Mouse (Mus musculus) limb, embryonic 15.5 days (tissue): ENCODE data around the gene Kri1. TPM values are rescaled to one million over a fixed set of nuclear protein-coding genes. Genes with fewer than 3 reads are reported as not detected.
"Not testable (repeated sequence)": the region's sequence is repeated elsewhere in the genome, so short reads cannot be mapped to it uniquely, and the experiment has no call there.

ENCODE experiments used
- ATAC-seq: fragments of 200-750 bp; cut with Nextera tagmentation; 2 replicates; pipeline ENCODE4 v1.8.0; 2017; ENCODE audit warnings: low read depth, moderate TSS enrichment; ENCODE audit not compliant: insufficient number of reproducible peaks, low FRiP score, low TSS enrichment
- H3K27ac ChIP-seq: fragments of 300-500 bp; sonication (generic); 2 replicates; pipeline ENCODE4 v1.5.1; 2015; ENCODE audit warnings: moderate library complexity, mild to moderate bottlenecking, inconsistent platforms
- H3K27me3 ChIP-seq: fragments of 300-500 bp; sonication (generic); 2 replicates; pipeline ENCODE4 v1.6.1; 2015; ENCODE audit warnings: inconsistent platforms
- H3K36me3 ChIP-seq: fragments of 300-500 bp; sonication (generic); 2 replicates; pipeline ENCODE4 v1.6.1; 2015; ENCODE audit warnings: inconsistent platforms
- H3K4me1 ChIP-seq: fragments of 300-500 bp; sonication (generic); 2 replicates; pipeline ENCODE4 v1.6.1; 2015; ENCODE audit warnings: inconsistent platforms
- H3K4me2 ChIP-seq: fragments of 300-500 bp; sonication (generic); 2 replicates; pipeline ENCODE4 v1.6.1; 2015; ENCODE audit warnings: mild to moderate bottlenecking, inconsistent platforms
- H3K4me3 ChIP-seq: fragments of 300-500 bp; sonication (generic); 2 replicates; pipeline ENCODE4 v1.5.1; 2015; ENCODE audit warnings: mild to moderate bottlenecking, inconsistent platforms
- H3K9ac ChIP-seq: fragments of 300-500 bp; sonication (generic); 2 replicates; pipeline ENCODE4 v1.6.1; 2015; ENCODE audit warnings: inconsistent platforms
- H3K9me3 ChIP-seq: fragments of 300-500 bp; sonication (generic); 2 replicates; pipeline ENCODE4 v1.6.1; 2016; ENCODE audit warnings: inconsistent platforms
- WGBS: fragments of 180-500 bp; shearing (Covaris S2); methylation state at CpG from one replicate; pipeline ENCODE4 v1.1.7; 2015; 5-methylcytosine and 5-hydroxymethylcytosine counted together
- polyA plus RNA-seq: library from polyadenylated mRNA; unstranded; fragments of >200 nt; fragmentation: Nextera tagmentation; extraction: Ambion mirVana; gene quantifications from 2 replicates; pipeline ENCODE4 v1.2.1, GENCODE M21; 2015

Kri1 gene
- polyA plus RNA-seq, 1 experiment from 2014 or later = 18.4 TPM

DNA sequence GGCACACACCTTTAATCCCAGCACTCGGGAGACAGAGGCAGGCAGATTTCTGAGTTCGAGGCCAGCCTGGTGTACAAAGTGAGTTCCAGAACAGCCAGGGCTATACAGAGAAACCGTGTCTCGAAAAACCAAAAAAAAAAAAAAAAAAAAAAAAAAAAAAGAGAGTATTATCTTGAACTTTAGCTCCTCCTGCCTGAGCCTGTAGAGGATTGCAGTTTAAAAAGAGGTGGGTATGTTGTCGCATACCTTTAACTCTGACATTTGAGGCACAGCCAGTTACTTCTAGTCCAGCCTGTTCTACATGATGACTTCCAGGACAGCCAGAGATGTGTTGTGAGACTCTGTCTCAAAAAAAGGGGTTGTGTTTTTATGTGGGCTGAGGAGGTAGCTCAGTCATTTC lies 18.2 kb downstream of the Kri1 start:
- not testable (repeated sequence) for ATAC-seq, H3K9ac ChIP-seq, H3K27ac ChIP-seq, H3K9me3 ChIP-seq, H3K4me2 ChIP-seq, H3K4me3 ChIP-seq, H3K27me3 ChIP-seq
- Histone ChIP-seq H3K4me1 (peaks cover 20% of the 10 kb centered on the region), H3K36me3 (peaks cover 74% of the 10 kb centered on the region)
- 68% methylated on average over 5 of the region's 5 CpGs for WGBS

- H3K9ac ChIP-seq = no peak overlapping the region
- peaks cover 61% of the 10 kb centered on the region for H3K36me3 ChIP-seq
- H3K27me3 ChIP-seq = no peaks in the 10 kb centered on the region
- H3K4me1 ChIP-seq = peaks cover 25% of the 10 kb centered on the region
- WGBS = 90% methylated on average over 16 of the region's 16 CpGs
- H3K27ac ChIP-seq = no peak overlapping the region
- H3K4me3 ChIP-seq = no peak overlapping the region
- no peaks in the 10 kb centered on the region for H3K9me3 ChIP-seq
- H3K4me2 ChIP-seq = no peak overlapping the region
- ATAC-seq = no peak
Measured at GRCm38 (mm10) chr9:21268305-21268704, 19.5 kb downstream of the Kri1 start.

DNA sequence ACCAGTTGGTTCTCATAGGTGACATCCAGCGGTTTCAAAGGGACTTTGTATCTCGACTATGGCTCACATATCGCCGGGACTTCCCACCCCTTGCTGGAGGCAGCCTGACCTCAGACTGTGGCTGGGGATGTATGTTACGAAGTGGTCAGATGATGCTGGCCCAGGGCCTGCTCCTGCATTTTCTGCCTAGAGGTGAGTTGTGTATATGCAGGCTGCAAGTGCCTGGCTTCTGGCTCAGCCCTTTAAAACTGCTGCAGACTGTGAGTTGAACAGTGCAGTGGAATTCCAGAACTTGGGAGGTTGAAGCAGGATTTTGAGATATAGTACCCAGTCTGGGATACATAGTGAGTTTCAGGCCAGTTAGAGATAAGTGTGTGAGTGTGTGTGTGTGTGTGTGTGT lies 20.9 kb downstream of the Kri1 start:
- Histone ChIP-seq H3K4me1 (peaks cover 25% of the 10 kb centered on the region), H3K27ac (no peak overlapping the region), H3K9ac (no peak overlapping the region), H3K4me3 (no peak overlapping the region), H3K27me3 (no peaks in the 10 kb centered on the region), H3K9me3 (no peaks in the 10 kb centered on the region), H3K36me3 (peaks cover 47% of the 10 kb centered on the region), H3K4me2 (no peak overlapping the region)
- 90% methylated on average over 5 of the region's 5 CpGs for WGBS
- ATAC-seq = no peak

DNA sequence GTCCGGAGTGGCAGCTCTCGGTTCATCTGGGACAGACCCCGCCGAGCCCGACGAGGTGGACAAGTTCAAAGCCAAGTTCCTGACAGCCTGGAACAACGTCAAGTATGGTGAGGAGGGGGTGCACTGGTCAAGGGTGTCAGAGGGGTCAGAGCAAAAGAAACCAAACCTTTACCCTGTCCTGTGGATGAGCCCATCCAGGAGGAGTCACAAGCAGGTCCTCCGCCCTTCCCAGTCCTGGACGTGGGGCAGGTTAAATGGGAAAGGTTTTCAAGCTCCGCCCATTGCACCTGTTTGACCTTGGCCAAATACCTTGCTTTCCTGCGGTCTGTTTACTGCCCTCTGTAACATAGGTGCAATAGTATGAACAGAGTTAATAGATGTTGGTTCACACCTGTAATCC lies 22.2 kb downstream of the Kri1 start:
- ATAC-seq = no peak

GRCm38 (mm10) chr9:21265000-21265561 lies 22.7 kb downstream of the Kri1 start, which contains the start of gene Atg4d:
Atg4d (plus strand) TSS chr9:21265293.
- peak within 1 kb of the TSS; percentile 90 for H3K27ac ChIP-seq
- under 1% methylated on average over 49 of the region's 49 CpGs for WGBS

More for the DNA sequence above, 22.2 kb downstream of the Kri1 start:
- Histone ChIP-seq H3K27me3 (no peaks in the 10 kb centered on the region), H3K27ac (peak overlapping the region; percentile 90), H3K4me1 (peaks cover 25% of the 10 kb centered on the region), H3K9ac (peak overlapping the region; percentile 82), H3K9me3 (no peaks in the 10 kb centered on the region), H3K36me3 (peaks cover 34% of the 10 kb centered on the region), H3K4me2 (peak overlapping the region; percentile 81), H3K4me3 (peak overlapping the region; percentile 95)
- 5% methylated on average over 11 of the region's 11 CpGs for WGBS

DNA sequence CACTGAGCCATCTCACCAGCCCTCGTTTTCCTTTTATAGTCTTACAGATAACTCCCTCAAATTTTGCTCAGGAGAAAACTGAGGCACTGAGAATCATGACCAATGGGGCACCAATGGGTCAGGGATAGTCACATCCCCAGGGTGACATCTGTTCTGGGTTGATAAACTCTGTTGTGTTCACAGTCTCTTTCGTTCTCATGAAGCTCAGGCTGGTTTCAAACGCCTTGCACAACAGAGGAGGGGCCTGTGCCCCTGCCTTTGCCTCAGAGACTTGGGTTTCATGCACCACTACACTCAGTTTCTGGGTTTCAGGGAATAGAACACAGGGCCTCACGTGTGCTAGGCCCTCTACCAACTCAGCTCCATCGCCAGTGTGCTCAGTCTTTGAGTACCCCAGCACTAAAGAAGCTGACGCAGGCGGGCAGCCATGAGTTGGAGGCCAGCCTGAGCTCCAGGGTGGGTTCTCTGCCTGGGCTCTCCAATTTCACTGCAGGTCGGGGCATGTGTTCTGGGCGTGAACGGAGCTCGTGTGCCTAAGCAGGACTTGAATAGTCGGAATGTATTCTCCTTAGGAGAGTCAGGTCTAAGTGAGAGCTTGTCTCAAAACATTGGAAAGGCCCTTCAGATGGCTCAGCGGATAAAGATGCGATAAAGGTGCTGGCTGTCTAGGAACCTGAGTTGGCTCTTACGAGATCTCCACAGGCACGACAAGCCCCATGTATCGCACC lies 23.3 kb downstream of the Kri1 start:
- Histone ChIP-seq H3K27ac (peak overlapping the region; percentile 90), H3K4me1 (peaks cover 25% of the 10 kb centered on the region), H3K4me3 (peak overlapping the region; percentile 95), H3K9me3 (no peaks in the 10 kb centered on the region), H3K9ac (peak overlapping the region; percentile 40; the same call in 1 of the 2 replicates), H3K4me2 (peak overlapping the region; percentile 81), H3K36me3 (peaks cover 24% of the 10 kb centered on the region), H3K27me3 (no peaks in the 10 kb centered on the region)
- ATAC-seq = peak; percentile 49; the same call in 1 of the 2 replicates
- WGBS = 15% methylated on average over 17 of the region's 17 CpGs

More at GRCm38 (mm10) chr9:21265000-21265561, 22.7 kb downstream of the Kri1 start, which contains the start of gene Atg4d:
- Histone ChIP-seq H3K9me3 (no peaks in the 10 kb centered on the region), H3K27me3 (no peaks in the 10 kb centered on the region), H3K4me3 (peak within 1 kb of the TSS; percentile 95), H3K9ac (peak within 1 kb of the TSS; percentile 82), H3K4me1 (peaks cover 25% of the 10 kb centered on the region), H3K36me3 (peaks cover 29% of the 10 kb centered on the region), H3K4me2 (peak within 1 kb of the TSS; percentile 81)
- peak; percentile 98 for ATAC-seq

DNA sequence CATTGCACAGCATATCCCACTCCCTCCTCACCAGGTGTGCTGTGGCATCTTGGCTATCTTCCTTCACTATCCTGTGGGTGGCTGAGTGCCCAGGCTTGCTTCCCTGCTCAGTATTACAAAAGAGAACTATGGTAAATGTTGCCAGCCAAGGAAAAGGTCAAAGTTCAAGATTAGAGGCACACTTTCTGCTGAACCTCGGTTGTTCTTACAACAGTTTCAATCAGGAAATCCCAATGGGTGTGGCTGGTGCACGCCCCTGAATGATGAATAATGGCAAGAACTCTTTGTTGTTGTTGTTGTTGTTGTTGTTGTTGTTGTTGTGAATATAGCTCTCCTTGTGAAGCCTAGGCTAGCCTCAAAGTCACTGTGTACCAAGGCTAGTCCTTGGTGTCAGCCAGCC lies 25.9 kb downstream of the Kri1 start:
- Histone ChIP-seq H3K27me3 (no peaks in the 10 kb centered on the region), H3K4me1 (peaks cover 23% of the 10 kb centered on the region), H3K9me3 (no peaks in the 10 kb centered on the region), H3K27ac (no peak overlapping the region), H3K4me2 (no peak overlapping the region), H3K36me3 (0 out of 2 replicates have a peak, but pooled peaks cover 2% of the 10 kb centered on the region), H3K4me3 (no peak overlapping the region), H3K9ac (no peak overlapping the region)
- ATAC-seq = no peak
- 59% methylated on average over 2 of the region's 2 CpGs for WGBS

DNA sequence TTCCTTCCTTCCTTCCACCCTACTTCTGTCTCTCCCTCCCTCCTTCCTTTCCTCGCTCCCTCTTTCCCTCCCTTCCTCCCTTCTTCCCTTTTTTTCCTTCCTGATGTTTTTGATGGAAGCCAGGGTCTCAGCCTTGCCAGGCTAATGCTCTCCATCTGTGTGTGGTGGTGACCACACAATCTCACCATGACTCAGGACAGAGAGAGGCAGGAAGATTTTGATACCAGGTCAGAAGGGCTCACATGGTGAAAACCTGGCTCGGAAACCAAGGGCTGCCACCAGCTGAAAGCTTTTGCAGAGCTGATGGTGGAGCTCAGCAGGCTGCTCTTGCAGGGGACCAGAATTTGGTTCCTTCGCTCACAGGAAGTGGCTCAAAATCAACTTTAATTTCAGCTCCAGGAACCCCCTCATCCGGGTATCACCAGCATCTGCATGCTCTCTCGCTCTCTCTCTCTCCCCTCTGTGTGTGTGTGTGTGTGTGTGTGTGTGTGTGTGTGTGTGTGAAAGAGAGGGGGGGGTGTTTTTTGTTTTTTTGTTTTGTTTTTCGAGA lies 27.2 kb downstream of the Kri1 start:
- Histone ChIP-seq H3K9me3 (no peaks in the 10 kb centered on the region), H3K4me3 (no peak overlapping the region), H3K4me2 (no peak overlapping the region), H3K36me3 (no peaks in the 10 kb centered on the region), H3K27me3 (no peaks in the 10 kb centered on the region), H3K9ac (no peak overlapping the region), H3K4me1 (peaks cover 10% of the 10 kb centered on the region), H3K27ac (no peak overlapping the region)
- ATAC-seq = no peak
- WGBS = 65% methylated on average over 6 of the region's 6 CpGs

- not testable (repeated sequence) for ATAC-seq, H3K36me3 ChIP-seq, H3K4me1 ChIP-seq, H3K4me2 ChIP-seq, H3K9ac ChIP-seq, H3K27ac ChIP-seq, H3K4me3 ChIP-seq, H3K9me3 ChIP-seq, H3K27me3 ChIP-seq
- 81% methylated on average over 4 of the region's 4 CpGs for WGBS
Measured at GRCm38 (mm10) chr9:21256349-21256748, 31.4 kb downstream of the Kri1 start.

GRCm38 (mm10) chr9:21254690-21255089 lies 33.1 kb downstream of the Kri1 start:
- H3K4me2 ChIP-seq = no peak overlapping the region
- H3K9ac ChIP-seq = no peak overlapping the region
- peaks cover 19% of the 10 kb centered on the region for H3K27me3 ChIP-seq
- no peak for ATAC-seq
- H3K36me3 ChIP-seq = no peaks in the 10 kb centered on the region
- peaks cover 2% of the 10 kb centered on the region; the same call in 1 of the 2 replicates for H3K4me1 ChIP-seq
- no peak overlapping the region for H3K4me3 ChIP-seq
- no peak overlapping the region for H3K27ac ChIP-seq
- H3K9me3 ChIP-seq = no peaks in the 10 kb centered on the region

DNA sequence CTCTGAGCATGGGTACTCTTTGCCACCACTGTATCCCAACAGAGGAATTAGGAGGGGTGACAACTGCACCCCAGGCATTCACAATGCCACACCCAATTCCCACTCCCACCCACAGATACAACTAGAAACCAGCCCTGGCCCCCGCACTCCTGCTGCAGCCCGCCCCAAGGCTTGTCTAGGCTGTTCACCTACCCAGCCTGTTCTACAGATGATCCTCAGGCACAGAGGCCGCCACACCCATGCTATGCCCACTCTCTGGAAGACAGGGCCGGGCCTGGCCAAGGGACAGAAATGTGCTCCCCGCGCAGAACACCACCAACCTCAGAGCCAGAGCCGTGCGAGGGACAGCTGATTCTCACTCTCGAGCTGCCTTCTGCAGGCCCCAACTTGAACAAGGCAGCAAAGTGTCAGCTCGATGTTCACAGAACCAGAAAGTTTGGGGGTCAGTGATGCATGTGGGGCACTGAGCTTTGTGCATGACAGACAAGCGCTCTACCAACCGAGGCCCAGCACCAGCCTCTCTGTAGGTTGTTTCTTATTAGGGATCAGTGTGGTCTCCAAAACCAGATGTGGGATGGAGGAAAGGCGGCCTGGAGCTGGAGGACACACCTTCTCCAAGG lies 36.5 kb downstream of the Kri1 start:
- H3K27ac ChIP-seq = peak overlapping the region; percentile 74
- no peak overlapping the region for H3K9ac ChIP-seq
- ATAC-seq = peak; percentile 56; the same call in 1 of the 2 replicates
- no peaks in the 10 kb centered on the region for H3K36me3 ChIP-seq
- WGBS = 32% methylated on average over 13 of the region's 13 CpGs
- no peaks in the 10 kb centered on the region for H3K9me3 ChIP-seq
- no peak overlapping the region for H3K4me3 ChIP-seq
- no peak overlapping the region for H3K4me2 ChIP-seq
- peaks cover 11% of the 10 kb centered on the region for H3K4me1 ChIP-seq
- peaks cover 50% of the 10 kb centered on the region for H3K27me3 ChIP-seq

- no peaks in the 10 kb centered on the region for H3K36me3 ChIP-seq
- no peak overlapping the region for H3K4me2 ChIP-seq
- H3K9ac ChIP-seq = no peak overlapping the region
- H3K4me1 ChIP-seq = peaks cover 11% of the 10 kb centered on the region
- 45% methylated on average over 2 of the region's 2 CpGs for WGBS
- peaks cover 57% of the 10 kb centered on the region for H3K27me3 ChIP-seq
- H3K27ac ChIP-seq = peak overlapping the region; percentile 74
- H3K9me3 ChIP-seq = no peaks in the 10 kb centered on the region
- ATAC-seq = no peak
- H3K4me3 ChIP-seq = no peak overlapping the region
Measured at GRCm38 (mm10) chr9:21250509-21250908, 37.3 kb downstream of the Kri1 start.
